Mouse (Mus musculus) spleen, postnatal 10 days (tissue): ENCODE results near the gene Cyp2t4.

ENCODE experiments used
- DNase-seq, 2 experiments: peaks; one replicate each; pipeline ENCODE4 v3.0.0; 2021 to 2022; ENCODE audit warnings: low spot score in 2 of 2

Gene Cyp2t4

GRCm38 (mm10) chr7:27182498-27182897 lies 29.0 kb downstream of the Cyp2t4 start:
- no peak for DNase-seq

- DNase-seq = peak in 1 of 2 experiments; percentile 66
Measured at GRCm38 (mm10) chr7:27184964-27185363, 31.4 kb downstream of the Cyp2t4 start.

GRCm38 (mm10) chr7:27185986-27186385 lies 32.5 kb downstream of the Cyp2t4 start:
- no peak for DNase-seq

- DNase-seq = peak in 1 of 2 experiments; percentile 37
Measured at GRCm38 (mm10) chr7:27189271-27189931, 35.9 kb downstream of the Cyp2t4 start.

- no peak for DNase-seq
Measured at GRCm38 (mm10) chr7:27192434-27192833, 38.9 kb downstream of the Cyp2t4 start.

- no peak for DNase-seq
Measured at GRCm38 (mm10) chr7:27193731-27194130, 40.2 kb downstream of the Cyp2t4 start.

GRCm38 (mm10) chr7:27195681-27196611 lies 42.4 kb downstream of the Cyp2t4 start, which contains the start of the genes BC024978 and Snrpa:
Gene BC024978, plus strand, starts transcription at chr7:27195781.
Gene Snrpa, minus strand, starts transcription at chr7:27196271.
- peak; percentile 85 to 93 for DNase-seq

GRCm38 (mm10) chr7:27197136-27197535 lies 43.6 kb downstream of the Cyp2t4 start:
- no peak for DNase-seq

GRCm38 (mm10) chr7:27197634-27198033 lies 44.1 kb downstream of the Cyp2t4 start:
- no peak for DNase-seq

GRCm38 (mm10) chr7:27198355-27198754 lies 44.8 kb downstream of the Cyp2t4 start:
- no peak for DNase-seq

GRCm38 (mm10) chr7:27198779-27199178 lies 45.3 kb downstream of the Cyp2t4 start:
- no peak for DNase-seq

GRCm38 (mm10) chr7:27203730-27204449 lies 50.4 kb downstream of the Cyp2t4 start:
- no peak for DNase-seq
